Mouse (Mus musculus): Measurements from ENCODE around the gene Slc39a3. TPM values are rescaled to one million over a fixed set of nuclear protein-coding genes. Genes with fewer than 3 reads are reported as not detected.

Slc39a3 gene
- total and polyA plus RNA-seq, 2 experiments from 2014 or later, result 50.2 to 115 TPM

DNA sequence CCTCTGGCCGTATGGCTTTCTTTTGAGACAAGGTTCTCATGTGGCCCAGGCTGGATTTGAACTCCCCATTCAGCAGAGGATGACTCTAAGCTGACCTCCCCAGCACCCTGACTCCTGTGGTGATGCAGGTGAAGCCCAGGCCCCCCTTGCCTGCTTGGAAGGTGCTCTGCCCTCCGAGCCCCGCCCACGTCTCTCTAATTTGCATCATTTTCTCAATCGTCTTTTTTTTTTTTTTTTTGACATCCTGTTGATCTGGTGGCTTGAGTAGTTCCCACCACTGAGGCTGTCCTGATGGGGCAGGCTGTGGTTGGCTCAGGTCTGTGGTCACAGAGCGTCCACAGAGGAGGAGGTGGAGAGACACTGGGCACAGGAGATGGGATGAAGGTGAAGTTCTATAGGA is 47.8 kb downstream of the Slc39a3 start:
- Histone ChIP-seq H3K27me3 (ENCODE audit: insufficient read depth, low read length) (peaks cover 19% of the 10 kb centered on the region), H3K9me3 (ENCODE audit: low read length) (no peaks in the 10 kb centered on the region), H3K36me3 (ENCODE audit: insufficient read depth, low read length) (no peaks in the 10 kb centered on the region), H3K9ac (replicated peaks; ENCODE audit: low read length, poor library complexity, severe bottlenecking) (no peak overlapping the region), H3K4me1 (ENCODE audit: insufficient read depth, low read length) (peaks cover 6% of the 10 kb centered on the region; the same call in 1 of the 2 replicates), H3K4me2 (ENCODE audit: low read depth, low read length, poor library complexity, severe bottlenecking) (no peak overlapping the region), H3K27ac (ENCODE audit: low read depth, low read length) (no peak overlapping the region), H3K4me3 (ENCODE audit: low read depth, low read length) (no peak overlapping the region)
- TF ChIP-seq CTCF (IDR thresholded peaks at IDR 0.05), result no peak
- ATAC-seq (ENCODE audit: low FRiP score), result no peak
- WGBS, result 70% methylated on average over 6 of the region's 6 CpGs
- DNase-seq (ENCODE audit: low spot score), result no peak

DNA sequence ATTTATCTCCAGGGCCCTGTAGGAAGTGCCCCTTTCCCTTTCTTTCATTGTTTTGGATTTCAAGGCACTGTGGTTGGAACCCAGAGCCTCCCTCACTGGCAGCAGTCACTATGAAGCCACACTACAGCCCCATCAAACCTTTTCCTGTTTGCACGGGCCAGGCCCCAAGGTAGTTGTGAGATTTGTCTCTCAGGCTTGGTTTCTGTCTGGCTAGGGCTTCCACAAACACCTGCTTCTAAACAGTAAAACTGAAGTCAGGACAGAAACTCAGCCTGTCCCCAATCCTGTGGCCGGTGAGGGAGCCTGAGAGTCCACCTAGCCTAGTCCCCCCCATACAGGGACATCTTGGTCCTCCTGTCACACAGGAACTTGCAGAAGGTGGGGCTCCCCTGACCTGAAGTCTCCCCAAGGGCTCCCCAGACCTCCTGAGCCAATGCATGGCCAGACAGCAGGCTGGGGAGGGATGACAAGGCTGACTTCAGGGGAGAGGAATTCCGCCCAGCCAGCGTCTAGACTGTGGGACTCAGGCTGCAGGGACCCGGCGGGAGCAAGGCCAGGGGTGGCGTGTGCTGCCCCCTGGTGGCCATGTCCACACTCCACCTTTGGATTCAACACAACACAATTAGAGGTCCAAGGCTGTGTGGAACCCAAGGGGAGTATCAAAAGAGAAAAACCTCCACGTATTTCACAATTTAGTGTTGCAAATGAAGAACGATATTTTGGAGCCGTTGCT is 49.4 kb downstream of the Slc39a3 start:
- H3K27me3 ChIP-seq (ENCODE audit: insufficient read depth, low read length), result peaks cover 22% of the 10 kb centered on the region
- H3K9me3 ChIP-seq (ENCODE audit: low read length), result no peaks in the 10 kb centered on the region
- peak; percentile 81 for DNase-seq (ENCODE audit: low spot score)
- H3K9ac ChIP-seq (replicated peaks; ENCODE audit: low read length, poor library complexity, severe bottlenecking), result no peak overlapping the region
- WGBS, result 13% methylated on average over 10 of the region's 10 CpGs
- ATAC-seq (ENCODE audit: low FRiP score), result peak; percentile 67; the same call in 1 of the 2 replicates
- H3K36me3 ChIP-seq (ENCODE audit: insufficient read depth, low read length), result no peaks in the 10 kb centered on the region
- no peak overlapping the region for H3K4me2 ChIP-seq (ENCODE audit: low read depth, low read length, poor library complexity, severe bottlenecking)
- peaks cover 6% of the 10 kb centered on the region; the same call in 1 of the 2 replicates for H3K4me1 ChIP-seq (ENCODE audit: insufficient read depth, low read length)
- no peak overlapping the region for H3K4me3 ChIP-seq (ENCODE audit: low read depth, low read length)
- TF ChIP-seq CTCF (IDR thresholded peaks at IDR 0.05), result peak; percentile 92
- H3K27ac ChIP-seq (ENCODE audit: low read depth, low read length), result no peak overlapping the region

GRCm38 (mm10) chr10:80986754-80987153 is 50.5 kb downstream of the Slc39a3 start:
- ATAC-seq (ENCODE audit: low FRiP score) (no peak), DNase-seq (ENCODE audit: low spot score) (no peak)
- WGBS, result 68% methylated on average over 6 of the region's 6 CpGs
- H3K36me3 ChIP-seq (ENCODE audit: insufficient read depth, low read length), result no peaks in the 10 kb centered on the region
- no peaks in the 10 kb centered on the region for H3K9me3 ChIP-seq (ENCODE audit: low read length)
- peaks cover 20% of the 10 kb centered on the region for H3K27me3 ChIP-seq (ENCODE audit: insufficient read depth, low read length)
- no peak overlapping the region for H3K27ac ChIP-seq (ENCODE audit: low read depth, low read length)
- no peak overlapping the region for H3K9ac ChIP-seq (replicated peaks; ENCODE audit: low read length, poor library complexity, severe bottlenecking)
- no peak overlapping the region for H3K4me2 ChIP-seq (ENCODE audit: low read depth, low read length, poor library complexity, severe bottlenecking)
- no peak overlapping the region for H3K4me3 ChIP-seq (ENCODE audit: low read depth, low read length)
- peaks cover 6% of the 10 kb centered on the region; the same call in 1 of the 2 replicates for H3K4me1 ChIP-seq (ENCODE audit: insufficient read depth, low read length)
- TF ChIP-seq CTCF (IDR thresholded peaks at IDR 0.05), result no peak

GRCm38 (mm10) chr10:80985970-80986701 is 51.1 kb downstream of the Slc39a3 start:
- no peaks in the 10 kb centered on the region for H3K36me3 ChIP-seq (ENCODE audit: insufficient read depth, low read length)
- peak overlapping the region; percentile 35 for H3K4me3 ChIP-seq (ENCODE audit: low read depth, low read length)
- DNase-seq (ENCODE audit: low spot score) (no peak), ATAC-seq (ENCODE audit: low FRiP score) (no peak)
- peaks cover 6% of the 10 kb centered on the region; the same call in 1 of the 2 replicates for H3K4me1 ChIP-seq (ENCODE audit: insufficient read depth, low read length)
- peaks cover 19% of the 10 kb centered on the region for H3K27me3 ChIP-seq (ENCODE audit: insufficient read depth, low read length)
- 35% methylated on average over 13 of the region's 13 CpGs for WGBS
- no peaks in the 10 kb centered on the region for H3K9me3 ChIP-seq (ENCODE audit: low read length)
- no peak for TF ChIP-seq CTCF (IDR thresholded peaks at IDR 0.05)
- peak overlapping the region; percentile 61 for H3K9ac ChIP-seq (replicated peaks; ENCODE audit: low read length, poor library complexity, severe bottlenecking)
- peak overlapping the region; percentile 56 for H3K4me2 ChIP-seq (ENCODE audit: low read depth, low read length, poor library complexity, severe bottlenecking)
- no peak overlapping the region for H3K27ac ChIP-seq (ENCODE audit: low read depth, low read length)

DNA sequence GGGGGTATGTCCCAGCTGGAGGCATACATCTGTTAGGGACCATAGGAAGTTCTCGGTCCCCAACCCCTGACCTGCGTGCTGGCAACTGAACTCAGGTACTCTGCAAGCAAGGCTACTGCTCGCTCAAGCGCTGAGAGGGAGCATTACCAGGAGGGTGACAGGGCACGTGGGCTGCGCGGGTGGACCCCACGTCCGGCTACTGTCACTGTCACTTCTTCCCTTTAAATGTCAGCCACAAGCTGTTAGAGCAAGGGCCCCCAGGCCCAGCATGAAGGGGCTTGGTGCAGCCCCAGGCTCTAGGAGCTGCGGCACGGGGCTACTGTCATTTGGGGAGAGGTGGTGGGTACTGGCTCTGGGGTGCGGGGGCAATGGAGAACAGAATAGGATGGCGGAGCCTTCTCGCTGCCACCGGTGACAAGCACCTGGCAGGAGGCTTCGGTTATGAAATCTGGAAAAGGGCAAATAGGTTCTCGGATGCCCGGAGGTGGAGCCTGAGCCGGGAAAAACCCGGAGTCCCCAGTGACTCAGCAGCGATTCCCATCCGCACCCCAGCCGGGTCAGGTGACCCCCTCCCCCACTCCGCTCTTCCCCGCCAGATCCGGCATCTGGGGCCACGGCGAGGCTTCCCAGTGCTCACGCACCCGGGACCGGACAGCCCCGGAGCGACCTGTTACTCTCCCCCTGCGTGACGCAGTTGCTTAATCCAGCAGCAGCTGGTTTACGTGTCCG is 51.8 kb downstream of the Slc39a3 start:
- Histone ChIP-seq H3K27ac (ENCODE audit: low read depth, low read length) (no peak overlapping the region), H3K9ac (replicated peaks; ENCODE audit: low read length, poor library complexity, severe bottlenecking) (peak overlapping the region; percentile 61)
- no peak for TF ChIP-seq CTCF (IDR thresholded peaks at IDR 0.05)

More for the DNA sequence above, 51.8 kb downstream of the Slc39a3 start:
- no peak for DNase-seq (ENCODE audit: low spot score)
- ATAC-seq (ENCODE audit: low FRiP score), result no peak
- Histone ChIP-seq H3K4me3 (ENCODE audit: low read depth, low read length) (peak overlapping the region; percentile 35), H3K36me3 (ENCODE audit: insufficient read depth, low read length) (no peaks in the 10 kb centered on the region), H3K4me2 (ENCODE audit: low read depth, low read length, poor library complexity, severe bottlenecking) (peak overlapping the region; percentile 56), H3K27me3 (ENCODE audit: insufficient read depth, low read length) (peaks cover 19% of the 10 kb centered on the region), H3K9me3 (ENCODE audit: low read length) (no peaks in the 10 kb centered on the region), H3K4me1 (ENCODE audit: insufficient read depth, low read length) (peaks cover 6% of the 10 kb centered on the region; the same call in 1 of the 2 replicates)
- 8% methylated on average over 32 of the region's 37 CpGs for WGBS

Data from midbrain, postnatal 0 days (tissue).